Comparison of ENCODE assay signal across 16 mouse cellular contexts in the genomic region with DNA sequence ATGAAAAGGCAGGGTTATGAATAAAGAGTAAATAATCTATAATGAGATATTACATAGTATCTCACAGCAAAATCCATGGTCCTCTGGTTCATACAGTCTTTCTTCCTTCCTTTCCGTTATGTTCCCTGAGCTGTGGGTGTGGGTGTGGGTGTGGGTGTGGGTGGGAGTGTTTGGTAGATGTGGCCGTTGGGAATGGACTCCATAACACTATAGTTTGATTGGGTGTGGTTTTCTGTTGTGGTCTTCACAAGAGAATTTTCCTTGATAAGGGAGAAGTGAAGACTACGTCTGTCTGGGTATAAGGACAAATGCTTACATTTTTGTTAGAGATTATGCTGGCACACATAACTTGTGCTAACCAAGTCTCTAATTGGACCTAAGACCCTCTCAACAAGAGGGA. TPM values are rescaled to one million over a fixed set of nuclear protein-coding genes. Genes with fewer than 3 reads are reported as not detected.
DNase-seq lines count a peak whose midpoint lies in the region; ATAC-seq and TF ChIP-seq lines count a peak whose summit lies in the region.
"Had no signal": no experiment of that assay in that cellular context is flagged by ENCODE, and none has a peak within 500 bp of the region (broad histone marks: within the 10 kb centered on the region; RNA-seq: fewer than 3 reads in every experiment).

No protein-coding gene starts in this region.

- 0 out of 2 replicates have a peak, but pooled peaks have one; percentile 36 for ATAC-seq in common myeloid progenitor, adult 5-6 weeks (replicated peaks; ENCODE audit: low read depth, poor library complexity, severe bottlenecking)
- peak; percentile 73 for ATAC-seq in liver, embryonic 14.5 days (ENCODE audit: insufficient read depth)
- ATAC-seq in megakaryocyte progenitor cell, adult 5-6 weeks (replicated peaks; ENCODE audit: poor library complexity): peak; percentile 65
- ATAC-seq: forebrain, embryonic 13.5 days; hindbrain, postnatal 0 days; Patski had no signal

- 17% methylated on average over 3 of the region's 3 CpGs for WGBS in liver, embryonic 14.5 days (ENCODE audit: insufficient replicate concordance)

- peaks cover 7 to 21% of the 10 kb centered on the region in 2 experiments; a peak in 3 of 4 replicates for H3K4me1 ChIP-seq in liver, embryonic 14.5 days (replicated peaks; ENCODE audit: control insufficient read depth in 2 of 2, insufficient read depth in 2 of 2, low read length in 1 of 2)
- H3K4me1 ChIP-seq: embryonic facial prominence, embryonic 12.5 days; forebrain, embryonic 13.5 days; heart, embryonic 10.5 days; hindbrain, embryonic 13.5 days had no signal

- H3K9ac ChIP-seq in liver, embryonic 14.5 days (replicated peaks): no peak overlapping the region
- H3K9ac ChIP-seq: embryonic facial prominence, embryonic 12.5 days; forebrain, embryonic 13.5 days; hindbrain, embryonic 13.5 days had no signal

- H3K9me3 ChIP-seq in liver, embryonic 14.5 days (ENCODE audit: control insufficient read depth, low read length): no peaks in the 10 kb centered on the region
- H3K9me3 ChIP-seq: embryonic facial prominence, embryonic 12.5 days; forebrain, embryonic 13.5 days; G1E; heart, embryonic 10.5 days; hindbrain, embryonic 13.5 days had no signal

- DNase-seq in liver: peak; percentile 28
- peak in 1 of 3 experiments; percentile 16 for DNase-seq in liver, embryonic 14.5 days (ENCODE audit: low read depth in 3 of 3, low spot score in 3 of 3)
- DNase-seq in gastrocnemius, adult 2 months: no peak
- no peak for DNase-seq in thymus, postnatal 10 days (ENCODE audit: low spot score in 2 of 2)
- no peak for DNase-seq in layer of hippocampus, adult 18-20 months (ENCODE audit: low spot score in 2 of 2)
- DNase-seq: cerebellum, adult 11-12 months; cerebellum, adult 9-11 months had no signal

- TF ChIP-seq CTCF in liver, embryonic 14.5 days (IDR thresholded peaks at IDR 0.05; ENCODE audit: low read depth): no peak
- TF ChIP-seq CTCF in gastrocnemius, adult 2 months (IDR thresholded peaks at IDR 0.05): no peak

- intact Hi-C loops in gastrocnemius, adult 2 months (cut with DNase I): loop anchor here (2.0 to 10.0 kb wide), 2 partner anchors 139 to 221 kb away; no protein-coding TSS in a partner anchor

- H3K4me2 ChIP-seq in liver, embryonic 14.5 days (ENCODE audit: low read depth): no peak overlapping the region
- H3K4me2 ChIP-seq: embryonic facial prominence, embryonic 12.5 days; forebrain, embryonic 13.5 days; hindbrain, embryonic 13.5 days had no signal

- no peak overlapping the region for H3K4me3 ChIP-seq in liver, embryonic 14.5 days (ENCODE audit: insufficient read depth in 1 of 2, low read depth in 2 of 2, low read length in 2 of 2)
- H3K4me3 ChIP-seq in gastrocnemius, adult 2 months: no peak overlapping the region
- H3K4me3 ChIP-seq: embryonic facial prominence, embryonic 12.5 days; forebrain, embryonic 13.5 days; heart, embryonic 10.5 days; hindbrain, embryonic 13.5 days had no signal

- peak; percentile 19; the same call in 1 of the 2 replicates for TF ChIP-seq EP300 in liver, embryonic 14.5 days (IDR thresholded peaks at IDR 0.05; ENCODE audit: low read depth)

- H3K27me3 ChIP-seq in liver, embryonic 14.5 days (ENCODE audit: control insufficient read depth, insufficient read depth, low read length): no peaks in the 10 kb centered on the region
- H3K27me3 ChIP-seq: embryonic facial prominence, embryonic 12.5 days; forebrain, embryonic 13.5 days; hindbrain, embryonic 13.5 days; Patski had no signal

- no peak overlapping the region; the same call in 1 of the 2 replicates for H3K27ac ChIP-seq in liver, embryonic 14.5 days
- H3K27ac ChIP-seq in gastrocnemius, adult 2 months: no peak overlapping the region
- H3K27ac ChIP-seq: embryonic facial prominence, embryonic 12.5 days; forebrain, embryonic 13.5 days; heart, embryonic 10.5 days; hindbrain, embryonic 13.5 days; hindbrain, postnatal 0 days had no signal

- no peaks in the 10 kb centered on the region for H3K36me3 ChIP-seq in liver, embryonic 14.5 days (replicated peaks; ENCODE audit: control insufficient read depth, insufficient read depth, low read depth)
- H3K36me3 ChIP-seq: embryonic facial prominence, embryonic 12.5 days; G1E; heart, embryonic 10.5 days had no signal

RNA-seq across cellular contexts. Expression of a gene that starts 30.6 kb away (rescaled TPM):
- 26.6 and 57.0 TPM in 2 replicates for total RNA-seq in common myeloid progenitor, adult 5-6 weeks (2017)
- polyA plus RNA-seq in liver, embryonic 14.5 days (2012; rRNA removed): 9.8 and 13.6 TPM in 2 replicates
- 26.9 and 30.7 TPM in 2 replicates for polyA plus RNA-seq in liver, embryonic 14.5 days (2014; fragmentation: Nextera tagmentation; extraction: Ambion mirVana)
- total RNA-seq in megakaryocyte progenitor cell, adult 5-6 weeks (2015): 14.9 and 17.7 TPM in 2 replicates
- total RNA-seq in megakaryocyte progenitor cell, adult 5-6 weeks (2017): 16.8 and 18.0 TPM in 2 replicates
- 10 to 100 TPM; 22.9 to 25.9 TPM for total RNA-seq in gastrocnemius, adult 2 months (2021)
- total RNA-seq in layer of hippocampus, adult 18-20 months (2021): 10 to 100 TPM; 45.8 to 48.9 TPM

RNA-seq across cellular contexts. Expression of a gene that starts 31.2 kb away (rescaled TPM):
- total RNA-seq in common myeloid progenitor, adult 5-6 weeks (2017): 1.6 TPM in 2 replicates
- polyA plus RNA-seq in liver, embryonic 14.5 days (2012; rRNA removed): 0.43 and 0.73 TPM in 2 replicates
- 1.1 and 2.1 TPM in 2 replicates for polyA plus RNA-seq in liver, embryonic 14.5 days (2014; fragmentation: Nextera tagmentation; extraction: Ambion mirVana)
- total RNA-seq in megakaryocyte progenitor cell, adult 5-6 weeks (2015): 0.79 and 1.4 TPM in 2 replicates
- 1.4 and 2.6 TPM in 2 replicates for total RNA-seq in megakaryocyte progenitor cell, adult 5-6 weeks (2017)
- total RNA-seq in gastrocnemius, adult 2 months (2021): 1 to 10 TPM; 2.1 to 2.2 TPM
- total RNA-seq in layer of hippocampus, adult 18-20 months (2021): 100 to 1,000 TPM; 192 to 198 TPM

Comparison
In these comparisons a context has a peak if more than half of its experiments do, and no peak if none do; other contexts are left out.
1. RNA of a gene that starts 31.2 kb away (total RNA-seq): 192 to 198 TPM in layer of hippocampus, adult 18-20 months; 0.79 to 2.6 TPM in megakaryocyte progenitor cell, adult 5-6 weeks, 2.1 to 2.2 TPM in gastrocnemius, adult 2 months and 1.6 TPM in common myeloid progenitor, adult 5-6 weeks; every median in the first group is over 10 times any median in the second.
2. Peak in every context shown above with its lines, with median percentiles within 50 percentile points of each other: ATAC-seq.